Mouse (Mus musculus) heart, adult 2 months (tissue): Measurements from ENCODE around the gene Olfr458.

Experiments
- CTCF ChIP-seq: fragments of 200-600 bp; IDR thresholded peaks from 2 replicates; pipeline ENCODE4 v1.8.1; 2022; ENCODE audit warnings: antibody characterized with exemption, mild to moderate bottlenecking, moderate library complexity
- POLR2A ChIP-seq: fragments of 200-500 bp; IDR thresholded peaks from 2 replicates; pipeline ENCODE4 v1.6.1; 2011; ENCODE audit warnings: mild to moderate bottlenecking, low read depth, low read length, control low read depth; ENCODE audit not compliant: insufficient read depth

DNA sequence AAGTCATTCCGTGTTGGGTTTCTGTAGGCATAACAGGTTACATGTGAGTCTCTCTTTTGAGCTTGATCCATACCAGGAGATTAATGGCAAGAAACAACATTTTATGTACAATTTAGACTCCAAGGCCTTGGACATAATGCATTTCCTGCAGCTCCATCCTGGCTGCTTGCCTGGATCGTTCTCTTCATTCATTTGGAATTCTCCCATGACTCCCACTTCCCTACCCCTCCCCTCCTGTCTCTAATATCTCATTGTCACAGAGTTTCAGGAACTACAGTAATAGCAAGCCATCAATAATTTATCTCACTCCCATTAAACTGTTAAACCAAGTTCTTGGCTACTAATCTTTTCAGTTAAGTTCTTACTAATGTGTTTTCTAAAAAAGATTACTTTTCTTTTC lies 38.5 kb upstream of the Olfr458 start:
- TF ChIP-seq CTCF (no peak), POLR2A (no peak)
